ENCODE assay signal across 18 mouse cellular contexts in genomic region chr16:44435481-44435880, GRCm38 (mm10). TPM values are rescaled to one million over a fixed set of nuclear protein-coding genes. Genes with fewer than 3 reads are reported as not detected.
DNase-seq lines count a peak whose midpoint lies in the region; ATAC-seq and TF ChIP-seq lines count a peak whose summit lies in the region.
"Had no signal": no experiment of that assay in that cellular context is flagged by ENCODE, and none has a peak within 500 bp of the region (broad histone marks: within the 10 kb centered on the region; RNA-seq: fewer than 3 reads in every experiment).

No protein-coding gene starts in this region.

- TF ChIP-seq CTCF in intestine, postnatal 0 days (IDR thresholded peaks at IDR 0.05; ENCODE audit: low read depth) = peak; percentile 56
- peak; percentile 14; the same call in 1 of the 2 replicates for TF ChIP-seq CTCF in brain, embryonic 14.5 days (IDR thresholded peaks at IDR 0.05; ENCODE audit: borderline replicate concordance, extremely low read depth, insufficient read depth, insufficient read length)

- no peak overlapping the region for H3K4me3 ChIP-seq in intestine, postnatal 0 days (ENCODE audit: low read depth, low read length)
- no peak overlapping the region for H3K4me3 ChIP-seq in intestine, embryonic 15.5 days (replicated peaks)
- H3K4me3 ChIP-seq: embryonic facial prominence, embryonic 15.5 days; forebrain, embryonic 15.5 days; heart, embryonic 13.5 days; hindbrain, embryonic 10.5 days; lung, embryonic 15.5 days; myocyte had no signal

- H3K9me3 ChIP-seq in intestine, postnatal 0 days (ENCODE audit: control insufficient read depth) = no peaks in the 10 kb centered on the region
- no peaks in the 10 kb centered on the region for H3K9me3 ChIP-seq in intestine, embryonic 15.5 days
- H3K9me3 ChIP-seq: embryonic facial prominence, embryonic 15.5 days; forebrain, embryonic 15.5 days; heart, embryonic 13.5 days; hindbrain, embryonic 10.5 days; lung, embryonic 15.5 days had no signal

- TF ChIP-seq POLR2A in brain, embryonic 14.5 days (IDR thresholded peaks at IDR 0.05; ENCODE audit: borderline replicate concordance, extremely low read depth, insufficient read depth, insufficient read length, poor library complexity, severe bottlenecking) = no peak

- H3K9ac ChIP-seq in intestine, postnatal 0 days (ENCODE audit: low read depth, low read length) = no peak overlapping the region
- no peak overlapping the region for H3K9ac ChIP-seq in intestine, embryonic 15.5 days
- H3K9ac ChIP-seq: embryonic facial prominence, embryonic 15.5 days; forebrain, embryonic 15.5 days; heart, embryonic 13.5 days; lung, embryonic 15.5 days had no signal

- 58% methylated on average over 4 of the region's 4 CpGs for WGBS in intestine, postnatal 0 days
- 74% methylated on average over 4 of the region's 4 CpGs for WGBS in intestine, embryonic 15.5 days

- no peak overlapping the region for H3K4me2 ChIP-seq in intestine, postnatal 0 days (replicated peaks; ENCODE audit: low read depth)
- H3K4me2 ChIP-seq in intestine, embryonic 15.5 days (replicated peaks) = no peak overlapping the region
- H3K4me2 ChIP-seq: embryonic facial prominence, embryonic 15.5 days; forebrain, embryonic 15.5 days; heart, embryonic 13.5 days; lung, embryonic 15.5 days had no signal

- no peaks in the 10 kb centered on the region for H3K27me3 ChIP-seq in intestine, postnatal 0 days (replicated peaks; ENCODE audit: control insufficient read depth, insufficient read depth, low read length)
- no peaks in the 10 kb centered on the region for H3K27me3 ChIP-seq in intestine, embryonic 15.5 days (replicated peaks)
- H3K27me3 ChIP-seq: embryonic facial prominence, embryonic 15.5 days; forebrain, embryonic 15.5 days; heart, embryonic 13.5 days; lung, embryonic 15.5 days had no signal

- no peaks in the 10 kb centered on the region for H3K36me3 ChIP-seq in intestine, postnatal 0 days (ENCODE audit: control insufficient read depth, insufficient read depth)
- no peaks in the 10 kb centered on the region for H3K36me3 ChIP-seq in intestine, embryonic 15.5 days
- H3K36me3 ChIP-seq: embryonic facial prominence, embryonic 15.5 days; forebrain, embryonic 15.5 days; heart, embryonic 13.5 days; hindbrain, embryonic 10.5 days; lung, embryonic 15.5 days had no signal

- no peaks in the 10 kb centered on the region for H3K4me1 ChIP-seq in intestine, postnatal 0 days (replicated peaks; ENCODE audit: control insufficient read depth, insufficient read depth, low read length)
- H3K4me1 ChIP-seq in intestine, embryonic 15.5 days (replicated peaks) = no peaks in the 10 kb centered on the region
- H3K4me1 ChIP-seq: embryonic facial prominence, embryonic 15.5 days; forebrain, embryonic 15.5 days; heart, embryonic 13.5 days; hindbrain, embryonic 10.5 days; lung, embryonic 15.5 days had no signal

- no peak overlapping the region for H3K27ac ChIP-seq in intestine, postnatal 0 days (ENCODE audit: low read depth, low read length)
- H3K27ac ChIP-seq in intestine, embryonic 15.5 days = no peak overlapping the region
- H3K27ac ChIP-seq: embryonic facial prominence, embryonic 15.5 days; forebrain, embryonic 15.5 days; heart, embryonic 13.5 days; hindbrain, embryonic 10.5 days; lung, embryonic 15.5 days had no signal

- peak; percentile 7 to 12 for DNase-seq in cerebellum, adult 18-20 months
- DNase-seq in A20 (ENCODE audit: low read depth, low spot score) = peak; percentile 20
- DNase-seq in brain, embryonic 14.5 days (ENCODE audit: low read depth) = no peak
- no peak for DNase-seq in urinary bladder, postnatal 25 days (ENCODE audit: low spot score)
- DNase-seq: right cerebral cortex, postnatal 25 days; thymus, postnatal 14 days had no signal

- ATAC-seq in cerebellum, adult (ENCODE audit: insufficient number of reproducible peaks, low FRiP score, low TSS enrichment) = no peak
- ATAC-seq in intestine, postnatal 0 days = no peak
- no peak for ATAC-seq in intestine, embryonic 15.5 days
- ATAC-seq in CD4-positive, CD25-positive, alpha-beta regulatory T cell, adult 4 months = no peak
- ATAC-seq: forebrain, embryonic 15.5 days; intestine, embryonic 16.5 days had no signal

RNA-seq across cellular contexts. Expression of gene Cfap44, which starts 40.9 kb away (rescaled TPM):
- not detected in 2 replicates for polyA plus RNA-seq in intestine, postnatal 0 days (2015; fragmentation: Nextera tagmentation; extraction: Ambion mirVana)
- polyA plus RNA-seq in intestine, embryonic 15.5 days (2015; fragmentation: Nextera tagmentation; extraction: Ambion mirVana) = 0.14 and 0.38 TPM in 2 replicates
- 6.4 and 11.1 TPM in 2 replicates for polyA plus RNA-seq in brain, embryonic 14.5 days (2012; rRNA removed)
- polyA plus RNA-seq in CD4-positive, CD25-positive, alpha-beta regulatory T cell, adult 4 months (2017; shearing (Covaris generic)) = not detected
- polyA plus RNA-seq: heart, embryonic 13.5 days; large intestine, adult 2 months; myocyte had no signal

Comparison
In these comparisons a context has a peak if more than half of its experiments do, and no peak if none do; other contexts are left out.
1. DNase-seq: peak in cerebellum, adult 18-20 months (2 of 2) and A20 (single experiment); none in brain, embryonic 14.5 days (single experiment) and urinary bladder, postnatal 25 days (single experiment).